Mouse (Mus musculus) T-helper 1 cell (primary cell): Measurements from ENCODE around the gene Prame.
"Not testable (repeated sequence)": the region's sequence is repeated elsewhere in the genome, so short reads cannot be mapped to it uniquely, and the experiment has no call there.

Experiments used
- in situ Hi-C: fragments of 300-600 bp; cut with MboI, MseI; formaldehyde crosslinking; loops from one replicate; pipeline ENCODE4 v1.15.1; 2025; ENCODE audit warnings: high pct_unique_total_duplicates

Prame gene

DNA sequence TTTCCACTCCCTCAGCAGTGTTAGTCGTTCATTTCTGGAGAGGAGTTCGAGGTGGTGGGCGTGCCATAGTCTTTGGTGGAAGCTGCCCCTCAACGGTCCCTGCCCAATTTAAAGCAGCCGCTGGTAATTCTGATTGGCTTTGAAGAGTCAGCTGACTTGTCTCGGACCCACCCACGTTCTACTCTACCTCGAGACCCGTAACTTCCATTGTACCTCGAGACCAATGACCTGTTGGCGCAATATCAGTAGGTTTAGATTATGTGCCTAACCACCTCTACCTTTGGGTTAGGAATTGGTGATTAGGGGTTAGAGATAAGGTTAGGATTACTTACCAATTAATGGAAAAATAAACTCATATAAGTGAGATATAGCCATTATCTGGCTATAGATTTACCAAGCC is at the start of gene Prame:
TSS of gene Prame (minus strand) at position 101 of the 400 bp plus-strand sequence.
- in situ Hi-C loops, result no loop called here

DNA sequence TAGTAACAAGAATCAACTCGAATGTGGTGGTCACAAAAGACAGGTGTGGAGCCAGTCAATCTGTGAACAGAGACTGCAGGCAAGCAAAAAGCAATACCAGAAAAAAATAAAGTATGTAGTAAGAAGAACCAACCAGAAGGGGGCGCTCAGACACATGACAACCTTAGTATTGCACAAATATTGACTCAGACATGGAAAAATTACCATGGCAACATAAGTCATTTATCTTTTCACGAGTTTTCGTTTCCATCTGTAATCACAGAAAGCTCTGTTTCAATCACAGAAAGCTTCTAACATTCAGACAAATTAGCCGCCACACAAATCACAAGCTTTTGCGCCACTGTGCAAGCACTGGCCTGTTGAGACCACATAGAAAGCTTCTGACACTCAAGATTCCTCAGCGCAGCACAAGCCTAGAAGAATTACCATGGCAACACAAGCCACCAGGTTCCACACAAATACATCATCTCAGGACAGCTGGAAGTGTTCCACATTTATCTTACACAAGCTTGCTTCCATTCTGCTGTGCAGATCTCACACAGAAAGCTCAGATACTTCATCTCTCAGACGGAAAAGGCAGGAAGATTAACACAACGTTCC is 24.8 kb upstream of the Prame start:
- in situ Hi-C loops, result no loop called here

DNA sequence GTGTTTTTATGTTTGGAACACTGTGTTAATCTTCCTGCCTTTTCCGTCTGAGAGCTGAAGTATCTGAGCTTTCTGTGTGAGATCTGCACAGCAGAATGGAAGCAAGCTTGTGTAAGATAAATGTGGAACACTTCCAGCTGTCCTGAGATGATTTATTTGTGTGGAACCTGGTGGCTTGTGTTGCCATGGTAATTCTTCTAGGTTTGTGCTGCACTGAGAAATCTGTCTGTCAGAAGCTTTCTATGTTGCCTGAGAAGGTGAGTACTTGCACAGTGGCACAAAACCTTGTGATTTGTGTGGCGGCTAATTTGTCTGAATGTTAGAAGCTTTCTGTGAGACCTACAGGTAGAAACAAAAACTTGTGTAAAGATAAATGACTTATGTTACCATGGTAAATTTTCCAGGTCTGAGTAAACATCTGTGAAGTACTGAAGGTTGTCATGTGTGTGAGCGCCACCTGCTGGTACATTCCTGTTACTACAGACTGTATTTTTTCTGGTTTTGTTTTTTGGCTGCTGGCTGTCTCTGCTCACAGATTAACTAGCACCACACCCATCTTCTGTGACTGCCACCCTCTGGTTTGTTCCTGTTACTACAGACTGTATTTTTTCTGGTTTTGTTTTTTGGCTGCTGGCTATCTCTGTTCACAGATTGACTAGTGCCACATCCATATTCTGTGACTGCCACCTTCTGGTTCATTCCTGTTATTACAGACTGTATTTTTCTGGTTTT is 26.0 kb downstream of the Prame start:
- in situ Hi-C loops, result loop anchor here (5.0 kb wide), 1 partner anchor 46 kb away; no protein-coding TSS in a partner anchor

DNA sequence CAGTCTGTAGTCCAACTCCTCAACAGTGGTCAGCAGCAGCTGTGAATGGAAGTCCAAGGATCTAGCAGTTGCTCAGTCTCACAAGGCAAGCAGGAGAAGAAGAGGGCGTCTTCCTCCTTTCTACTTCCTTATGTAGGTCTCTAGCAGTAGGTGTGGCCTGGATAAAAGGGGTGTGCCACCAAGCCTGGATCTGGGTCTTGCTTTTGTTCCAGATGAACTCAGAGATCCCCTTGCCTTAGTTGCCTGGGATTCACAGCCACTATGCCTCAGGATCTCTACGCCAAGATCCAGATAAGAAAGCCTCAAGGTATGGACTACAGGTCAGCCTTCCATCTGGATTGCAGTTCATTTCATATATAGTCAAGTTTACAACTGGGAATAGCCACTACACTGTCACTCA is 28.8 kb downstream of the Prame start, which contains the start of gene Nxf7:
TSS of gene Nxf7 (minus strand) at position 101 of the 400 bp plus-strand sequence.
- in situ Hi-C loops, result loop anchor here (25.0 kb wide), 2 partner anchors 186 to 714 kb away; no protein-coding TSS in a partner anchor

DNA sequence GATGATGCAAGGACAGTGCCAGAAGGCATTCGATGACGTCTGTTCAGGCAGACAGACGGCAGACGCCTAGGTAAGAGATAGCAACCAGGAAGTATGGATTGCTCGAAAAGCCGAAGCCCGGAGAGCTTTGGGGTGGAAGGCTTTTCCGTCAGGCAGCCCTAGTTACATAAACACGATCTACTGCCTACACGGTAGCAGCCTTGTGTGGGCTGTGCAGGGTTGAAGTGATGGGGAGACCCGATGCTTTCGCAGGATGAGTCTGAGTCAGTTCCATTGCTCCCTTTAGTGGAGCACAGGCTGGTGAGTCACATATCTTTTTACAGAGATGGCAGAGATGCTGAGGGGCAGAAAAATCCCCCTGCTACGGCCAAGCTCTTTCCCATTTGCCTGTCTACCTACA is 29.4 kb downstream of the Prame start:
- in situ Hi-C loops, result loop anchor here (25.0 kb wide), 2 partner anchors 186 to 714 kb away; no protein-coding TSS in a partner anchor

DNA sequence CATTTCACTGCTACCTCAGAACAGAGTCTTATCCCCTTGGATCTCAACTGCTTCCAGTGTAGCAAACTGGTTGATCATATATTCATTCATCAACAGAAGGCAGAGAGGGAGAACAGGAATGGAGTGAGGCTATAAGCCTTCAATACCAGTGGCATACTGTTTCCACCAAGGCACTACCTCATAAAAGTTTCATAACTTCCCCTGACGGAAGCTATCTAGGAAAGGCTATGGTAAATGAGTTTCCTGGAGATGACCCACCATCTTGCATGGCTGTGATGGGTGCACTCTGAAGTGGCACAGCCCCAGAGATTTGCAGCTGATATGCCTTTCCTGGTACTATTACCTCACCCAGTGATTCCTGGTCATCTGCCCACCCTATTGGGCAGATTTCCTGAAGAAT is 51.1 kb downstream of the Prame start:
- in situ Hi-C loops, result loop anchor here (25.0 kb wide), 2 partner anchors 164 to 736 kb away; no protein-coding TSS in a partner anchor

DNA sequence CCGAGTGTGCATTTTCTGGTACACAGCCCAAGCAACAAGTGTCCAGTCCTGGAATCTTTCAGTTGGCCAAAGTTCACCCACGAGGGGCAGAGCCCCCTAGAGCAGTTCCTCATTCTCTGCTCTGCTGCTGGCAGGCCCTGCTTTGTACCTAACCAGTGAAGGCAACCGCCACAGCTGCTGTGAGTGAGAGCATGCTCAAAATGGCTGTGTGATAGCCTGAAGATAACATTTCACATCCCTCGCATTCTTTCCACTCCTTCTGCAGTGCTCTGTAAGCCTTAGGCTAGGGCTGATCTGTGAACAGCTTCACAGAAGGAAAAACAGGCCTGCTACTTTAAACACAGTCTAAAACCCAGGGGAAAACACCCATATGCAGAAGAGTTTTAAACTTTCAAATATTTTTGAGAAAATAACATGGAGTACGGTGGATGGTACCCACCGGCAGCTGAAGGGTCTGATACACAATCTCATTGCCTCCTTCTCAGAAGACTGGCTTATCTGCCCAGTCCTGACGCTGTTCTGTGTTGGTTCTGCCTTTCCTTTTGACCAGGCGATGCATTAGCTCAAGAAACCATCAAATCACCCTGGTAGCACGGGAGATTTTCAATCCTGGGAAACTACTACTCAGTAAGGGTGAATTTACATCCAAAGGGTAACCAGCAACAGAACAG is 52.4 kb downstream of the Prame start:
- in situ Hi-C loops, result loop anchor here (25.0 kb wide), 2 partner anchors 163 to 737 kb away; no protein-coding TSS in a partner anchor

DNA sequence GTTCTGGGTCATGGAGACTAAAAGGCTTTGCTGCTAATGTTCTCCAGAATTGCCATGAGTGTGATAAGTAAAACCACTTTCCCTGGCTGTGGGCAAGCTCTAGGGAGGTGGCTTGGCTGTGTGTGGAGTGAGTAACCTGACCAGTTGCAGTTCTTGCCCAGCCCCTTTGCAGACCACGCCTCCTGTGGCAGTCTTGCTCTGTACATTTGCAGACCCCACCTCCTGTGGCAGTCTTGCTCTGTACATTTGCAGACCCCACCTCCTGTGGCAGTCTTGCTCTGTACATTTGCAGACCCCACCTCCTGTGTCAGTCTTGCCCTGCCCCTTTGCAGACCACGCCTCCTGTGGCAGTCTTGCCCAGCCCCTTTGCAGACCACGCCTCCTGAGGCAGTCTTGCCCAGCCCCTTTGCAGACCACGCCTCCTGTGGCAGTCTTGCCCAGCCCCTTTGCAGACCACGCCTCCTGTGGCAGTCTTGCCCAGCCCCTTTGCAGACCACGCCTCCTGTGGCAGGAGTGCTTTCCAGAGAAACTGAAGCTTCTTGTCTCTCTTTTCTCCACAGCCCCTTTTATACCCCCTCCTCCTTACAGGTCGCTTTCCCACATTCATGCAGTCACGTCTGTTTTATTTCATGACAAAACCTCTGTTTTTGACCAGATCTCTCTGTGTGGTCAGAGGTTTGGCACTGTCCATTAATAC is 53.1 kb downstream of the Prame start:
- in situ Hi-C loops, result not testable (repeated sequence)

DNA sequence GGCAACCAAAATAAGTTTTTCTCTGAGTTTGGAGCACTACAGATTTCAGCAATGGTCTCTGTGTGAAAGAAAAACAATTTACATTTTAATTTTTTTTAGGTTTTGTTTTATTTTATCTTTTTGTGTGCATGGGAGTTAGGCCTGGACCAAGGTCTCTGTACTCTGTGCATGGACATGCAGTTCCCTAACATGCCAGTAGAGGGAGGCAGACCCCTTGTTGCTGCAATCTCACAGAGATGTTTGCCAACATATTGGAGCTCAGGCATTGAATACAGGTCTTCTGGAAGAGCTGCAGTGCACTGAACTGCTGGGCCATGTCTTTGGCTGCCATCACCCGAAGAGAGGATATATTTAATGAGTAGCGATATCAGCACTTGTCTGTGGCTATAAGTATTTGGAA is 58.0 kb downstream of the Prame start:
- in situ Hi-C loops, result not testable (repeated sequence)

DNA sequence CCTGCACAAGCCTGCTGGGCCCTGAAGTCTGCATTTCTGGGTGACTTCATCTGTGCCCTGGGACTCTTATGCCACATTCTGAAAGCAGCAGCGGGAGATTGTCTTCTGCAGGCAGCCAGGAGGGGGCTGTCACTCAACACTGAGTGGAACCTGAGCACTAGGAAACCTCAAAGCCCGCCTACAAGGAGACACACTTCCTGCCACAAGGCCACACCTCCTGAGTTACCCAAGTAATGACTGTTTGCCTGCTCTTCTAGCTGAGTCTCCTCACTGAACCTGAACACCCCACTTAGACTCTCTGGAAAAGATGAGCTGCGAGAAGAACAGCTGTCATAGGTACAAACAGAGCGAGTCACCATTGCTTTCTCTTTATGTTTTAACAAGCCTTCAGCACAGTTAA is 62.6 kb downstream of the Prame start:
- in situ Hi-C loops, result loop anchor here (5.0 kb wide), 1 partner anchor 453 kb away; no protein-coding TSS in a partner anchor
